ENCODE assay signal across 18 mouse cellular contexts in genomic region chr6:36108830-36109229, GRCm38 (mm10).
DNase-seq lines count a peak whose midpoint lies in the region; ATAC-seq and TF ChIP-seq lines count a peak whose summit lies in the region.
"Had no signal": no experiment of that assay in that cellular context is flagged by ENCODE, and none has a peak within 500 bp of the region (broad histone marks: within the 10 kb centered on the region; RNA-seq: fewer than 3 reads in every experiment).

No protein-coding gene starts in this region.

- DNase-seq in embryonic facial prominence, embryonic 11.5 days (ENCODE audit: low spot score), result peak; percentile 3
- DNase-seq in embryonic facial prominence, embryonic 10.5 days (ENCODE audit: low spot score), result no peak
- DNase-seq in lung, postnatal 0 days (ENCODE audit: low spot score), result peak; percentile 9
- DNase-seq in lung, postnatal 4 days, result no peak
- peak; percentile 2 to 3 for DNase-seq in heart, adult 9 months (ENCODE audit: low spot score in 2 of 2)
- DNase-seq in heart, postnatal 10 days, result peak; percentile 43 to 64
- no peak for DNase-seq in kidney, adult 8-10 months
- DNase-seq: adrenal gland, postnatal 36 days; cerebellum, postnatal 14 days; gastrocnemius, postnatal 25 days; kidney, adult 18-20 months; left cerebral cortex, postnatal 4 days; liver, embryonic 13.5 days; right cerebral cortex, postnatal 25 days; thymus, postnatal 36 days had no signal

- no peak overlapping the region for H3K9ac ChIP-seq in embryonic facial prominence, embryonic 11.5 days (replicated peaks; ENCODE audit: low read length)
- no peak overlapping the region for H3K9ac ChIP-seq in lung, postnatal 0 days (replicated peaks; ENCODE audit: low read depth)
- H3K9ac ChIP-seq: hindbrain, embryonic 12.5 days; liver, embryonic 13.5 days; neural tube, embryonic 12.5 days had no signal

- no peak for TF ChIP-seq CTCF in lung, postnatal 0 days (IDR thresholded peaks at IDR 0.05)

- intact Hi-C loops in heart, postnatal 10 days (cut with DNase I), result no loop called here

- no peaks in the 10 kb centered on the region for H3K36me3 ChIP-seq in embryonic facial prominence, embryonic 11.5 days (replicated peaks; ENCODE audit: control insufficient read depth, insufficient read depth, low read depth, low read length)
- H3K36me3 ChIP-seq in embryonic facial prominence, embryonic 10.5 days (replicated peaks), result no peaks in the 10 kb centered on the region
- no peaks in the 10 kb centered on the region for H3K36me3 ChIP-seq in lung, postnatal 0 days (ENCODE audit: insufficient read depth, low read length)
- H3K36me3 ChIP-seq: hindbrain, embryonic 12.5 days; liver, embryonic 13.5 days; neural tube, embryonic 12.5 days had no signal

- H3K4me2 ChIP-seq in embryonic facial prominence, embryonic 11.5 days (ENCODE audit: low read depth, low read length), result no peak overlapping the region
- H3K4me2 ChIP-seq in lung, postnatal 0 days (replicated peaks; ENCODE audit: low read depth, low read length), result no peak overlapping the region
- H3K4me2 ChIP-seq: hindbrain, embryonic 12.5 days; liver, embryonic 13.5 days; neural tube, embryonic 12.5 days had no signal

- H3K9me3 ChIP-seq in embryonic facial prominence, embryonic 11.5 days (replicated peaks; ENCODE audit: control insufficient read depth, low read length), result no peaks in the 10 kb centered on the region
- no peaks in the 10 kb centered on the region for H3K9me3 ChIP-seq in embryonic facial prominence, embryonic 10.5 days
- H3K9me3 ChIP-seq in lung, postnatal 0 days (ENCODE audit: low read length), result no peaks in the 10 kb centered on the region
- H3K9me3 ChIP-seq: hindbrain, embryonic 12.5 days; liver, embryonic 13.5 days; neural tube, embryonic 12.5 days had no signal

- whole genome bisulfite sequencing in embryonic facial prominence, embryonic 11.5 days, result 35% methylated on average over 1 of the region's 1 CpGs
- 55% methylated on average over 1 of the region's 1 CpGs for WGBS in embryonic facial prominence, embryonic 10.5 days
- WGBS in lung, postnatal 0 days, result 4% methylated on average over 1 of the region's 1 CpGs

- H3K27ac ChIP-seq in embryonic facial prominence, embryonic 11.5 days (replicated peaks; ENCODE audit: low read depth, low read length), result no peak overlapping the region
- no peak overlapping the region for H3K27ac ChIP-seq in embryonic facial prominence, embryonic 10.5 days (replicated peaks)
- no peak overlapping the region for H3K27ac ChIP-seq in lung, postnatal 0 days (ENCODE audit: low read length)
- H3K27ac ChIP-seq: hindbrain, embryonic 12.5 days; liver, embryonic 13.5 days; neural tube, embryonic 12.5 days had no signal

- no peak for TF ChIP-seq EP300 in lung, postnatal 0 days (IDR thresholded peaks at IDR 0.05)

- no peaks in the 10 kb centered on the region for H3K27me3 ChIP-seq in embryonic facial prominence, embryonic 11.5 days (ENCODE audit: control insufficient read depth, insufficient read depth, low read length)
- no peaks in the 10 kb centered on the region for H3K27me3 ChIP-seq in embryonic facial prominence, embryonic 10.5 days (replicated peaks; ENCODE audit: low read depth, poor library complexity, severe bottlenecking)
- no peaks in the 10 kb centered on the region for H3K27me3 ChIP-seq in lung, postnatal 0 days (replicated peaks; ENCODE audit: insufficient read depth, low read length)
- H3K27me3 ChIP-seq: hindbrain, embryonic 12.5 days; liver, embryonic 13.5 days; neural tube, embryonic 12.5 days had no signal

- H3K4me1 ChIP-seq in embryonic facial prominence, embryonic 11.5 days (ENCODE audit: control insufficient read depth, insufficient read depth, low read length), result no peaks in the 10 kb centered on the region
- H3K4me1 ChIP-seq in embryonic facial prominence, embryonic 10.5 days, result no peaks in the 10 kb centered on the region
- no peaks in the 10 kb centered on the region for H3K4me1 ChIP-seq in lung, postnatal 0 days (ENCODE audit: insufficient read depth, low read depth, low read length)
- H3K4me1 ChIP-seq: hindbrain, embryonic 12.5 days; liver, embryonic 13.5 days; neural tube, embryonic 12.5 days had no signal

- no peak for ATAC-seq in embryonic facial prominence, embryonic 11.5 days (replicated peaks; ENCODE audit: insufficient number of reproducible peaks, low FRiP score, low TSS enrichment, low read depth)
- ATAC-seq in lung, postnatal 0 days, result no peak
- no peak for ATAC-seq in cerebellum, adult (ENCODE audit: insufficient number of reproducible peaks, low FRiP score, low TSS enrichment)

- no peak overlapping the region for H3K4me3 ChIP-seq in embryonic facial prominence, embryonic 11.5 days (ENCODE audit: low read depth, low read length)
- H3K4me3 ChIP-seq in embryonic facial prominence, embryonic 10.5 days, result no peak overlapping the region
- no peak overlapping the region for H3K4me3 ChIP-seq in lung, postnatal 0 days (ENCODE audit: low read depth, low read length)
- H3K4me3 ChIP-seq: hindbrain, embryonic 12.5 days; liver, embryonic 13.5 days; neural tube, embryonic 12.5 days had no signal

Comparison
In these comparisons a context has a peak if more than half of its experiments do, and no peak if none do; other contexts are left out.
1. DNase-seq: peak in embryonic facial prominence, embryonic 11.5 days (single experiment), lung, postnatal 0 days (single experiment), heart, adult 9 months (2 of 2) and heart, postnatal 10 days (2 of 2); none in embryonic facial prominence, embryonic 10.5 days (single experiment), lung, postnatal 4 days (0 of 2) and kidney, adult 8-10 months (0 of 2).